Comparison of ENCODE assay signal across 11 mouse cellular contexts in the genomic region with DNA sequence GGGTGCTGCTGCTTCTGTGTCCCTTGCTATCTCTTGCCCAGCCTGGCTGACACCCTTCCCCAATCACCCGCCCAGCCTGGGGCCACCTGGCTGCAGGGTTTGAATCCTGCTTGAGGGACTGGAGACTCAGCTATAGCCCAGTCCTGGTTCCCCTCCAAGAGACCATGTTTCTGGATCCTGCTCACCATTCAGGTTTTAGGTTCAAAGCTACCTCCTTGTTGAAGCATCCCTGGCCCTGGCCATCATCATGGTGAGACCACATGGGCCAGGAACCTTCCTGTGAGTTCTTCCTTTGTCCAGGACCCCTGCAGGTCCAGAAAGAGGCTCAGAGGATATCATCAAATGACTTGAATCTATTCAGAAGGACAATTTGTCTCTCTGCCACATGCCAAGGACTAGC. TPM values are rescaled to one million over a fixed set of nuclear protein-coding genes. Genes with fewer than 3 reads are reported as not detected.
DNase-seq lines count a peak whose midpoint lies in the region; ATAC-seq and TF ChIP-seq lines count a peak whose summit lies in the region.
"Had no signal": no experiment of that assay in that cellular context is flagged by ENCODE, and none has a peak within 500 bp of the region (broad histone marks: within the 10 kb centered on the region; RNA-seq: fewer than 3 reads in every experiment).

No protein-coding gene starts in this region.

- H3K4me3 ChIP-seq in heart, adult 2 months: no peak overlapping the region
- H3K4me3 ChIP-seq in cortical plate, adult 2 months (ENCODE audit: insufficient read depth, low read length): no peak overlapping the region
- H3K4me3 ChIP-seq in forebrain, postnatal 0 days (ENCODE audit: low read depth, low read length): no peak overlapping the region
- H3K4me3 ChIP-seq in midbrain, embryonic 10.5 days: peak overlapping the region; percentile 38; the same call in 1 of the 2 replicates

- no peak for DNase-seq in heart, adult 2 months
- no peak for DNase-seq in heart, postnatal 25 days (ENCODE audit: low spot score)
- DNase-seq in forebrain, postnatal 0 days: no peak
- no peak for DNase-seq in midbrain, embryonic 10.5 days (ENCODE audit: low spot score)
- DNase-seq in adrenal gland, adult 2 months: no peak
- DNase-seq in cerebellum, adult 8-10 months: no peak
- no peak for DNase-seq in gastrocnemius, postnatal 4 days (ENCODE audit: low spot score in 2 of 2)
- DNase-seq: B cell, adult 2 months; layer of hippocampus, postnatal 36 days had no signal

- H3K27me3 ChIP-seq in heart, adult 2 months (ENCODE audit: control insufficient read depth, insufficient read depth, low read length): no peaks in the 10 kb centered on the region
- H3K27me3 ChIP-seq in forebrain, postnatal 0 days (ENCODE audit: insufficient read depth, low read length): no peaks in the 10 kb centered on the region
- no peaks in the 10 kb centered on the region for H3K27me3 ChIP-seq in midbrain, embryonic 10.5 days (ENCODE audit: low read depth, poor library complexity, severe bottlenecking)

- whole genome bisulfite sequencing in heart, adult 2 months: 100% methylated on average over 1 of the region's 1 CpGs
- WGBS in forebrain, postnatal 0 days: 95% methylated on average over 1 of the region's 1 CpGs
- WGBS in midbrain, embryonic 10.5 days: 84% methylated on average over 1 of the region's 1 CpGs

- TF ChIP-seq POLR2A in heart, adult 2 months (IDR thresholded peaks at IDR 0.05; ENCODE audit: insufficient read depth, low read depth, low read length): no peak
- TF ChIP-seq POLR2A in cortical plate, adult 2 months (IDR thresholded peaks at IDR 0.05; ENCODE audit: extremely low read depth, insufficient read depth, low read length): no peak

- no peaks in the 10 kb centered on the region for H3K79me2 ChIP-seq in heart, adult 2 months (replicated peaks; ENCODE audit: control insufficient read depth, insufficient read depth, low read length)

- no peak for TF ChIP-seq EP300 in heart, adult 2 months (IDR thresholded peaks at IDR 0.05; ENCODE audit: insufficient read depth, low read depth, low read length)

- H3K4me1 ChIP-seq in heart, adult 2 months (ENCODE audit: control insufficient read depth, insufficient read depth, low read length): peaks cover 7% of the 10 kb centered on the region
- H3K4me1 ChIP-seq in cortical plate, adult 2 months (ENCODE audit: control insufficient read depth, insufficient read depth, low read length): peaks cover 21% of the 10 kb centered on the region
- peaks cover 43% of the 10 kb centered on the region for H3K4me1 ChIP-seq in forebrain, postnatal 0 days (ENCODE audit: insufficient read depth)
- peaks cover 100% of the 10 kb centered on the region for H3K4me1 ChIP-seq in midbrain, embryonic 10.5 days

- H3K9me3 ChIP-seq in forebrain, postnatal 0 days (ENCODE audit: low read length): no peaks in the 10 kb centered on the region
- no peaks in the 10 kb centered on the region for H3K9me3 ChIP-seq in midbrain, embryonic 10.5 days (replicated peaks)

- no peak overlapping the region for H3K4me2 ChIP-seq in forebrain, postnatal 0 days (ENCODE audit: low read depth)

- H3K36me3 ChIP-seq in heart, adult 2 months (ENCODE audit: control insufficient read depth, insufficient read depth, low read length): no peaks in the 10 kb centered on the region
- no peaks in the 10 kb centered on the region for H3K36me3 ChIP-seq in forebrain, postnatal 0 days (ENCODE audit: insufficient read depth)
- H3K36me3 ChIP-seq in midbrain, embryonic 10.5 days: no peaks in the 10 kb centered on the region

- H3K9ac ChIP-seq in heart, adult 2 months (ENCODE audit: low read depth, low read length): no peak overlapping the region
- H3K9ac ChIP-seq in forebrain, postnatal 0 days: no peak overlapping the region

- no peak for TF ChIP-seq CTCF in heart, adult 2 months (IDR thresholded peaks at IDR 0.05)
- no peak for TF ChIP-seq CTCF in cortical plate, adult 2 months (IDR thresholded peaks at IDR 0.05; ENCODE audit: extremely low read depth, insufficient read depth, low read length)
- TF ChIP-seq CTCF in forebrain, postnatal 0 days (IDR thresholded peaks at IDR 0.05; ENCODE audit: low read depth): no peak

- intact Hi-C loops in heart, adult 2 months (cut with DNase I): loop anchor here (5.0 kb wide), 1 partner anchor 140 kb away; no protein-coding TSS in a partner anchor
- intact Hi-C loops in heart, postnatal 25 days (cut with DNase I): no loop called here

- peak overlapping the region; percentile 23; the same call in 1 of the 2 replicates for H3K27ac ChIP-seq in heart, adult 2 months
- H3K27ac ChIP-seq in cortical plate, adult 2 months (ENCODE audit: insufficient read depth, low read length): peak overlapping the region; percentile 72
- H3K27ac ChIP-seq in forebrain, postnatal 0 days (ENCODE audit: low read depth, low read length): peak overlapping the region; percentile 91
- peak overlapping the region; percentile 99 for H3K27ac ChIP-seq in midbrain, embryonic 10.5 days (replicated peaks)

- ATAC-seq in forebrain, postnatal 0 days: no peak

RNA-seq across cellular contexts. Expression of a gene that starts 57.0 kb away (rescaled TPM):
- total RNA-seq in heart, adult 2 months (2021): 1 to 10 TPM in 1 of 2 experiments, under 1 TPM in 1; 0.73 to 1.0 TPM
- polyA plus RNA-seq in heart, adult 2 months (2012; rRNA removed): 0.32 and 0.76 TPM in 2 replicates
- 1 to 10 TPM; 1.2 TPM for total RNA-seq in heart, postnatal 25 days (2021)
- polyA plus RNA-seq in cortical plate, adult 2 months (2012; rRNA removed): 5.3 and 6.4 TPM in 2 replicates
- 3.8 and 4.1 TPM in 2 replicates for total RNA-seq in forebrain, postnatal 0 days (2014; rRNA removed)
- polyA plus RNA-seq in forebrain, postnatal 0 days (2015; fragmentation: Nextera tagmentation; extraction: Ambion mirVana): 0.65 and 1.2 TPM in 2 replicates
- 0.20 and 0.34 TPM in 2 replicates for polyA plus RNA-seq in midbrain, embryonic 10.5 days (2016; fragmentation: Nextera tagmentation; extraction: Ambion mirVana)
- 1 to 10 TPM; 1.1 to 1.8 TPM for total RNA-seq in adrenal gland, adult 2 months (2021)
- polyA plus RNA-seq in adrenal gland, adult 2 months (2012; rRNA removed): 0.29 and 0.30 TPM in 2 replicates
- total RNA-seq in gastrocnemius, postnatal 4 days (2021): 1 to 10 TPM; 4.5 to 4.6 TPM
- total RNA-seq: megakaryocyte-erythroid progenitor cell, adult 5-6 weeks had no signal

Comparison
In these comparisons a context has a peak if more than half of its experiments do, and no peak if none do; other contexts are left out.
1. H3K27ac ChIP-seq: peak in every context shown above with its lines; median percentile 99 in midbrain, embryonic 10.5 days; 91 in forebrain, postnatal 0 days; 72 in cortical plate, adult 2 months; 23 in heart, adult 2 months.